Mouse (Mus musculus) erythroblast, embryonic 14.5 days (primary cell): Measurements from ENCODE around the gene Cog8. TPM values are rescaled to one million over a fixed set of nuclear protein-coding genes. Genes with fewer than 3 reads are reported as not detected.
A peak's percentile ranks its signal among the peaks of the same experiment; 100 is the strongest.

ENCODE experiments used
- H3K27me3 ChIP-seq: 2 replicates; pipeline ENCODE4 v1.6.1; 2012; ENCODE audit warnings: inconsistent platforms; ENCODE audit not compliant: control insufficient read depth
- H3K36me3 ChIP-seq: 2 replicates; pipeline ENCODE4 v1.6.1; 2012; ENCODE audit warnings: mild to moderate bottlenecking, inconsistent platforms; ENCODE audit not compliant: control insufficient read depth
- H3K4me1 ChIP-seq: 2 replicates; pipeline ENCODE4 v1.6.1; 2012; ENCODE audit warnings: inconsistent platforms; ENCODE audit not compliant: control insufficient read depth
- H3K4me3 ChIP-seq: replicated peaks from 2 replicates; pipeline ENCODE3; 2012; ENCODE audit warnings: moderate library complexity, mild to moderate bottlenecking, inconsistent platforms
- H3K9me3 ChIP-seq: 2 replicates; pipeline ENCODE4 v1.6.1; 2012; ENCODE audit warnings: low read length, inconsistent platforms, mixed read lengths; ENCODE audit not compliant: control insufficient read depth
- GATA1 ChIP-seq: IDR thresholded peaks from 2 replicates; pipeline ENCODE4 v1.6.1; 2012; ENCODE audit warnings: low read length, inconsistent platforms, mixed read lengths
- TAL1 ChIP-seq: IDR thresholded peaks from 3 replicates; pipeline ENCODE4 v1.6.1; 2012; ENCODE audit warnings: low read length, inconsistent platforms, mixed read lengths
- polyA plus RNA-seq: library from polyadenylated mRNA; stranded (reverse); fragments of >175 nt; gene quantifications from 2 replicates; pipeline ENCODE4 v1.2.3, GENCODE M21; 2012

The Cog8 gene
- polyA plus RNA-seq, 1 experiment = 1.7 TPM

DNA sequence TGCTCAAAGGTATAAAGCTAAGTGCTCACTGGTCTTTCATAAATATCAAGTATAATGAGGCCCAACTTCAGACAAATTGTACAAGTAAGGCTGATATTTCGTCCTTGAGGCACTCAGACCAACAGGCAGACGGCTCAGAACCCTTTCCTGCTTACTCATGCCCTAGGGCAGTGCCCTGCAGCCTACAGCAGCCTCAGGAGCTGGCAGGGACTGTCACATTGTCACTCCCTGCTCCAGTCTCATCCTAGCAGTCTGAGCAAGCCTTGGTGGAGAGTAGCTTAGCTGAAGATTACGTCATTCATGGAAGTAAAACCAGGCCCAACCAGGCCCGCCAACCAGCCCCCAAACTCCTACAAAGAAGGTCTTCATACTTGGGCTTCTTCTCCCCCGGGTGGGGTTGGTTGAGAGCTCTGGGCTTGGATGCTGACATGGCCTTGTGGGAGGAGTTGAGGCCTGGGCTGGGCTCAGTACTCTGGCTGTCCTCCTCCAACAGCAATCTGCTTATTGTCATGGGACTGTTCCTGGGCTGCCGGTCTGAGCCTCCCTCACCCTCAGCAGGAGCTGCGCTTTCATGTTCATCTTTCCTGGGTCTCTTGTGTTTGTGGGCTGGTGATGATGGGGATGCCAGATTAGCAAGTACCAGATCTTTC, 19.9 kb upstream of the Cog8 start:
- H3K36me3 ChIP-seq = peaks cover 99% of the 10 kb centered on the region
- no peak overlapping the region for H3K4me3 ChIP-seq
- H3K9me3 ChIP-seq = no peaks in the 10 kb centered on the region
- no peaks in the 10 kb centered on the region for H3K27me3 ChIP-seq
- TF ChIP-seq GATA1 (no peak), TAL1 (no peak)
- H3K4me1 ChIP-seq = no peaks in the 10 kb centered on the region

DNA sequence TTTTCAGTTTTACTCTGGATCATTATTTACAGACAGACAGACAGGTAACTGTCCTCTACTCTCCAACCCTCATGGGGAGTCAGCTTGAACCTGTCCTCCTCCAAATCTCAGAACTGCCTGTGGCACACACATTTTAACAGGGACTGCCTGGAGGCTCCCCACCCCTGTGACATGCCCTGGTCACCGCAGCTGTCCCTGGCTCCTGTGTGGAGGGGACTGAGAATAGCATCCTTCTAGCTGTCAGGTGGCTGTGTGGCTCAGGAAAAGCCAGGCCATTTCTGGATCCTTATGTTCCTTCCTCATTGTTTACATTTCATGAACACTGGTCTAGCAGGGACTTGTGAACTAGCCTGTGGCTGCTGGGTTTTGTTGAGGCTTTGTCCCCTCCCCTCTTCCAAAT, 17.6 kb upstream of the Cog8 start:
- no peaks in the 10 kb centered on the region for H3K27me3 ChIP-seq
- H3K9me3 ChIP-seq = no peaks in the 10 kb centered on the region
- H3K4me1 ChIP-seq = no peaks in the 10 kb centered on the region
- TF ChIP-seq TAL1 (no peak), GATA1 (no peak)
- peaks cover 99% of the 10 kb centered on the region for H3K36me3 ChIP-seq
- no peak overlapping the region for H3K4me3 ChIP-seq

DNA sequence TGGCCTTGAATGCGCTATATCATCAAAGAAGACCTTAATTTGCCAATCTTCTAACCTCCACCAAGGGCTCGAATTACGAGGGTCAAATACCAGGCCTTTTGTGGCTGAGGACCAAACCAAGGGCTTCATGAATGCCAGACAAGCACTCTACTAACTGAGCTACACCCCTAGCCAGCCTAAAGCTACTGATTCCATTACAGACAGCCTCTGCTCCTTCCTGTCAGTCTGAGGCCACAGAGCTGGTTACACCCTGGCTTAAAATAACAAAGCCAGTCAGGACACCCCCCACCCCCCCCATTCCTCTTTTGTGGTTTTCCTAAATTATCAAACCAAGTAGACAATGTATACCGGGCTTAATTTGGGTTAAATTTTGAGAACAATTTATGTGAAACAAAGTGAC, 17.2 kb upstream of the Cog8 start:
- Histone ChIP-seq H3K4me3 (no peak overlapping the region), H3K4me1 (no peaks in the 10 kb centered on the region), H3K9me3 (no peaks in the 10 kb centered on the region), H3K36me3 (peaks cover 99% of the 10 kb centered on the region), H3K27me3 (no peaks in the 10 kb centered on the region)
- TF ChIP-seq GATA1 = no peak
- no peak for TF ChIP-seq TAL1

DNA sequence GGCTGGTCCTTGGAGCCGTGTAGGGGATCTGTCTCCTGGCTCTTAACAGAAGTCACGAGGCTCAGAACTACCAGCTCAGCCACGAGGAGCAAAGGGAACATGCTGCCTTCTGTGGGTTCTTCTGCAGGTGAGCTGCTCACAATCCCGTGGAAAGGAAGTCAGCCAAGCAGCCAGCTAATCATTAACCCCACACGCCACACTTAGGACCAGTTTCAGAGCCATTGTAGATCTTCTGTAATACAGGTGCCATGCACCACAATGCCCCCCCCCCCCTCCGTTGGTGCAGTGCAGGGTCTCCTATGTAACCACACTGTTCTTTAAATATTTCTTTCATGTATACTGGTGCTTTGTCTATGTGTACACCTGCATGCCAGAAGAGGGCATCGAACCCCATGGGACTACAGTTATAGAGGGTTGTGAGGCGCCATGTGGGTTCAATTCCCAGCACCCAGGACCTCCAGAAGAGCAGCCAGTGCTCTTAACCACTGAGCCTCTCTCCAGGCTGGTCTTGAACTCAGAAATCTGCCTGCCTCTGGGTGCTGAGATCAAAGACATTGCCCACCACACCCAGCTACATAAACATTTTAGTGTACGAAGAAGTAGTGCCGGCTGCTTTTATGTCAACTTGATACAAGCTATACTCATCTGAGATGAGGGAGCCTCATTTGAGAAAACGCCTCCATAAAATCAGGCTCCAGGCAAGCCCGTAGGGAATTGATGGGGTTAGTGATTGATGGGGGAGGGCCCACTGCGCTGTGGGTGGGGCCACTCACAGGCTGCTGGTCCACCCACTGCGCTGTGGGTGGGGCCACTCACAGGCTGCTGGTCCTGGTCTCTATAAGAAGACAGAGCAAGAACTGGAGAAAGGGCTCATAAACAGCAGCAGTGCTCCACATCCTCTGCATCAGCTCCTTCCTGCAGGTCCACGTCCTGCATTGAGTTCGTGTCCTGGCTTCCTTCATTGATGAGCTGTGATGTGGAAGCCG, 9.3 kb upstream of the Cog8 start, which contains the start of gene Tmed6:
Tmed6 (minus strand) TSS at position 134 of the 986 bp plus-strand sequence.
- no peak for TF ChIP-seq TAL1
- TF ChIP-seq GATA1 = no peak
- peaks cover 3% of the 10 kb centered on the region; the same call in 1 of the 2 replicates for H3K27me3 ChIP-seq

DNA sequence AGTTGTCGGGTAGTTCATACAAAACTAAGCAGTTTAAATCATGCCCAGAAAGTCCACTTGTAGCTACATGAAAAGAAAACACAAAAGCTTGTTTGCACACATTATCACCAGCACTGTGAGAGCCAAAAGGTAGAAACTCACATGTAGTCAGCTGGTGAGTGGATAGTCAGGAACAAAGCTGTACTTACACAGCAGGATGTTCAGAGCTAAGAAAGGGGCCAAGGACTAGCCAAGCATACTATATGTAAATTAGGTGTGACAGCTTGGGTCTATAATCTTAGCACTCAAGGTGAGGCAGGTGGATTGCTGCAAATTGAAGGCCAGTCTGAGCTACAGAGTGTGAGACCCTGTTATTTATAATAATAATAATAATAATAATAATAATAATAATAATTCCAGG, 6.1 kb upstream of the Cog8 start:
- Histone ChIP-seq H3K4me1 (peaks cover 23% of the 10 kb centered on the region), H3K4me3 (no peak overlapping the region), H3K36me3 (peaks cover 21% of the 10 kb centered on the region), H3K9me3 (no peaks in the 10 kb centered on the region), H3K27me3 (peaks cover 3% of the 10 kb centered on the region; the same call in 1 of the 2 replicates)
- TF ChIP-seq GATA1 (no peak), TAL1 (no peak)

More for the DNA sequence above, 9.3 kb upstream of the Cog8 start, which contains the start of gene Tmed6:
- Histone ChIP-seq H3K4me1 (peaks cover 16% of the 10 kb centered on the region), H3K9me3 (no peaks in the 10 kb centered on the region), H3K4me3 (peak within 1 kb of the TSS; percentile 45), H3K36me3 (peaks cover 22% of the 10 kb centered on the region)

DNA sequence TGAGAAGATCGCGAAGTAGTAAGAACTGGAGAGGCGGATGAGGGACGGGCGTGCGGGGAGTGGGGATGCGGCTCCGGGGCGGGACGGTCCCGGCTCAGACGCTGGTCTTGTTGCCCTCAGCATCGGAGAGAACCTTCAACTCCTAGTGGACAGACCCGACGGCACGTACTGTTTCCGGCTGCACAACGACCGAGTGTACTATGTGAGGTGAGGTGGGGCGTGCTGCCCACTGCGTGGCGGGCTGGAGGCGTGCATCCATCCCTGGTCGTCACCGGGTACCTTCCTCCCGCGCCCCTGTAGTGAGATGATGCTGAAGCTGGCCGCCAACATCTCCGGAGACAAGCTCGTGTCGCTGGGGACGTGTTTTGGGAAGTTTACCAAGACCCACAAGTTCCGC, 482 bp upstream of the Cog8 start:
- Histone ChIP-seq H3K4me3 (peak overlapping the region; percentile 79), H3K27me3 (no peaks in the 10 kb centered on the region), H3K36me3 (peaks cover 53% of the 10 kb centered on the region), H3K4me1 (peaks cover 43% of the 10 kb centered on the region), H3K9me3 (no peaks in the 10 kb centered on the region; the same call in 1 of the 2 replicates)
- TF ChIP-seq GATA1 (no peak), TAL1 (no peak)

DNA sequence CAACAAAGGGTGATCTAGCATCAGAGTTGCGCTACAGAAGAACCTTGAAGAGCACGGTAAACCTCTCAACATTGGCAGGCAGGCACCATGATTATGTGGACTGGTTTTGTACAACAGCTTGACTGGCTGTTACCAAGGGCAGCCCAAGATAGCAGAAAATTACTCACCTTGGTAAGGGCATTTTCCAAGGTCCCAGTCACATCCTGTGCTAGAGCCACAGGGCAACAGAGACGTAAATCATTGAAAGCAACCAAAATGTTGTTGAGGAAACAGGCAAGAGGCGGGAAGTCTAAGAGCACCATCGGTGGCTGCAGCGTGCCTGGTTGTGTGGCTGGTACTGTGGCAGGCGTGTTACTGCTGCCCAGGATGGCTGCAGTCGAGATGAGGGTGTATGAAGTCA, 4.4 kb downstream of the Cog8 start:
- Histone ChIP-seq H3K4me1 (peaks cover 57% of the 10 kb centered on the region), H3K9me3 (no peaks in the 10 kb centered on the region; the same call in 1 of the 2 replicates), H3K36me3 (peaks cover 76% of the 10 kb centered on the region), H3K27me3 (no peaks in the 10 kb centered on the region), H3K4me3 (no peak overlapping the region)
- TF ChIP-seq TAL1 (no peak), GATA1 (no peak)

DNA sequence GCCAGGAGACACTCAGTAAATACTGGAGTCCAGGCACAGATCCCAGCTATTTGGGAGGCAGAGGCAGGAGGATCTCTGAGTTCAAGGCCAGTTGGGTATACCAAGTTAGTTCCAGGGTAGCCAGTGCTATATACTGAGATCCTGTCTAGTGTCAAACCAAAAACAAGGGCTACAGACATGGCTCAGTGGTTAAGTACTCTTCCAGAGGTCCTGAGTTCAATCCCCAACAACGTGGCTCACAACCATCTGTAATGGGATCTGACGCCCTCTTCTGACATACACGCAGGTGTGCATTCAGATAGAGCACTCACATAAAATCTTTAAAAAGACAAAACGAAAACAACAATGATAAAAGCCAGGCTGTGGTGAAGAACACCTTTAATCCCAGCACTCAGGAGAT, 7.0 kb downstream of the Cog8 start:
- H3K9me3 ChIP-seq = no peaks in the 10 kb centered on the region; the same call in 1 of the 2 replicates
- peaks cover 95% of the 10 kb centered on the region for H3K36me3 ChIP-seq
- no peaks in the 10 kb centered on the region for H3K27me3 ChIP-seq
- TF ChIP-seq TAL1 (no peak), GATA1 (no peak)
- peaks cover 45% of the 10 kb centered on the region for H3K4me1 ChIP-seq
- H3K4me3 ChIP-seq = peak overlapping the region; percentile 79
